Mouse (Mus musculus) forebrain, embryonic 14.5 days (tissue): ENCODE measurements around the gene Cenpo. TPM values are rescaled to one million over a fixed set of nuclear protein-coding genes. Genes with fewer than 3 reads are reported as not detected.
A peak's percentile ranks its signal among the peaks of the same experiment; 100 is the strongest.
"Not testable (repeated sequence)": the region's sequence is repeated elsewhere in the genome, so short reads cannot be mapped to it uniquely, and the experiment has no call there.

ENCODE experiments used
- ATAC-seq: fragments of 200-750 bp; cut with Nextera tagmentation; 2 replicates; pipeline ENCODE4 v1.8.0; 2017; ENCODE audit warnings: mild to moderate bottlenecking, moderate library complexity
- DNase-seq: peaks from one replicate; pipeline ENCODE4 v3.0.0-alpha.2; 2015; ENCODE audit warnings: low spot score
- H3K27ac ChIP-seq: fragments of 300-500 bp; sonication (generic); 2 replicates; pipeline ENCODE4 v1.5.1; 2014; ENCODE audit warnings: low read depth, mild to moderate bottlenecking, control low read depth, low read length, moderate library complexity
- H3K27me3 ChIP-seq: fragments of 300-500 bp; sonication (generic); replicated peaks from 2 replicates; pipeline ENCODE4 v1.6.1; 2014; ENCODE audit warnings: low read length, control low read depth, mixed read lengths; ENCODE audit not compliant: control insufficient read depth, insufficient read depth
- H3K36me3 ChIP-seq: fragments of 300-500 bp; sonication (generic); 2 replicates; pipeline ENCODE4 v1.6.1; 2014; ENCODE audit warnings: low read length, control low read depth; ENCODE audit not compliant: control insufficient read depth, insufficient read depth
- H3K4me1 ChIP-seq: fragments of 300-500 bp; sonication (generic); 2 replicates; pipeline ENCODE4 v1.6.1; 2014; ENCODE audit warnings: antibody characterized with exemption, low read length, control low read depth; ENCODE audit not compliant: control insufficient read depth, insufficient read depth
- H3K4me2 ChIP-seq: fragments of 300-500 bp; sonication (generic); 2 replicates; pipeline ENCODE4 v1.6.1; 2014; ENCODE audit warnings: mild to moderate bottlenecking, control low read depth, low read length
- H3K4me3 ChIP-seq: fragments of 300-500 bp; sonication (generic); 2 replicates; pipeline ENCODE4 v1.5.1; 2014; ENCODE audit warnings: low read depth, low read length, control low read depth
- H3K9ac ChIP-seq: fragments of 300-500 bp; sonication (generic); 2 replicates; pipeline ENCODE4 v1.6.1; 2014; ENCODE audit warnings: mild to moderate bottlenecking, low read length, control low read depth, moderate library complexity
- H3K9me3 ChIP-seq: fragments of 300-500 bp; sonication (generic); replicated peaks from 2 replicates; pipeline ENCODE4 v1.6.1; 2016; ENCODE audit warnings: low read length, control low read depth, mixed read lengths; ENCODE audit not compliant: control insufficient read depth
- WGBS: fragments of 180-500 bp; shearing (Covaris S2); extraction: QIAGEN DNeasy Blood & Tissue Kit; methylation state at CpG from one replicate; pipeline ENCODE4 v1.1.7; 2014; 5-methylcytosine and 5-hydroxymethylcytosine counted together
- polyA plus RNA-seq: library from polyadenylated mRNA; unstranded; fragments of >200 nt; fragmentation: Nextera tagmentation; extraction: Ambion mirVana; gene quantifications from 2 replicates; pipeline ENCODE4 v1.2.1, GENCODE M21; 2014

Gene Cenpo
- polyA plus RNA-seq, 1 experiment from 2014 or later = 8.9 TPM

GRCm38 (mm10) chr12:4243805-4244204, 9.7 kb upstream of the Cenpo start:
- Histone ChIP-seq H3K4me3 (no peak overlapping the region), H3K9ac (no peak overlapping the region), H3K9me3 (no peaks in the 10 kb centered on the region), H3K27ac (no peak overlapping the region), H3K4me1 (no peaks in the 10 kb centered on the region), H3K4me2 (no peak overlapping the region), H3K36me3 (peaks cover 6% of the 10 kb centered on the region; the same call in 1 of the 2 replicates), H3K27me3 (no peaks in the 10 kb centered on the region)
- 88% methylated on average over 2 of the region's 2 CpGs for WGBS
- ATAC-seq = no peak
- DNase-seq = no peak

- not testable (repeated sequence) for H3K4me3 ChIP-seq, ATAC-seq, H3K4me2 ChIP-seq, DNase-seq, H3K9ac ChIP-seq, H3K27ac ChIP-seq, H3K36me3 ChIP-seq, H3K4me1 ChIP-seq, H3K9me3 ChIP-seq, H3K27me3 ChIP-seq
- 83% methylated on average over 8 of the region's 8 CpGs for WGBS
Measured at GRCm38 (mm10) chr12:4240281-4240680, 6.2 kb upstream of the Cenpo start.

GRCm38 (mm10) chr12:4237481-4237880, 3.4 kb upstream of the Cenpo start:
- DNase-seq (no peak), ATAC-seq (no peak)
- no peak overlapping the region for H3K4me3 ChIP-seq
- peaks cover 9% of the 10 kb centered on the region for H3K4me1 ChIP-seq
- no peak overlapping the region for H3K27ac ChIP-seq
- H3K4me2 ChIP-seq = no peak overlapping the region
- WGBS = 93% methylated on average over 15 of the region's 15 CpGs
- H3K9me3 ChIP-seq = no peaks in the 10 kb centered on the region
- H3K9ac ChIP-seq = no peak overlapping the region
- 0 out of 2 replicates have a peak, but pooled peaks cover 4% of the 10 kb centered on the region for H3K36me3 ChIP-seq
- no peaks in the 10 kb centered on the region for H3K27me3 ChIP-seq

- Histone ChIP-seq H3K4me2 (peak overlapping the region; percentile 71), H3K9ac (peak overlapping the region; percentile 66), H3K9me3 (no peaks in the 10 kb centered on the region), H3K4me1 (peaks cover 10% of the 10 kb centered on the region), H3K36me3 (peaks cover 18% of the 10 kb centered on the region), H3K27ac (no peak overlapping the region), H3K4me3 (peak overlapping the region; percentile 63), H3K27me3 (no peaks in the 10 kb centered on the region)
- 49% methylated on average over 4 of the region's 4 CpGs for WGBS
- DNase-seq = no peak
- ATAC-seq = no peak
Measured at GRCm38 (mm10) chr12:4232777-4233176, 1.3 kb downstream of the Cenpo start.

- no peak overlapping the region for H3K27ac ChIP-seq
- no peak overlapping the region for H3K9ac ChIP-seq
- H3K27me3 ChIP-seq = no peaks in the 10 kb centered on the region
- no peak for DNase-seq
- no peak for ATAC-seq
- H3K4me3 ChIP-seq = no peak overlapping the region
- no peaks in the 10 kb centered on the region for H3K9me3 ChIP-seq
- peaks cover 34% of the 10 kb centered on the region for H3K36me3 ChIP-seq
- peaks cover 10% of the 10 kb centered on the region for H3K4me1 ChIP-seq
- 97% methylated on average over 7 of the region's 7 CpGs for WGBS
- no peak overlapping the region for H3K4me2 ChIP-seq
Measured at GRCm38 (mm10) chr12:4230156-4230555, 3.9 kb downstream of the Cenpo start.

GRCm38 (mm10) chr12:4212908-4213307, 21.2 kb downstream of the Cenpo start:
- Histone ChIP-seq H3K27me3 (no peaks in the 10 kb centered on the region), H3K4me3 (no peak overlapping the region), H3K27ac (no peak overlapping the region), H3K9me3 (no peaks in the 10 kb centered on the region), H3K4me1 (no peaks in the 10 kb centered on the region), H3K36me3 (peaks cover 79% of the 10 kb centered on the region), H3K4me2 (no peak overlapping the region), H3K9ac (no peak overlapping the region)
- no peak for DNase-seq
- ATAC-seq = no peak
- 75% methylated on average over 8 of the region's 8 CpGs for WGBS

GRCm38 (mm10) chr12:4211174-4211573, 22.9 kb downstream of the Cenpo start:
- DNase-seq (no peak), ATAC-seq (no peak)
- no peak overlapping the region for H3K4me2 ChIP-seq
- H3K27me3 ChIP-seq = no peaks in the 10 kb centered on the region
- H3K4me1 ChIP-seq = no peaks in the 10 kb centered on the region
- H3K9me3 ChIP-seq = no peaks in the 10 kb centered on the region
- H3K36me3 ChIP-seq = peaks cover 78% of the 10 kb centered on the region
- 91% methylated on average over 9 of the region's 9 CpGs for WGBS
- no peak overlapping the region for H3K4me3 ChIP-seq
- H3K27ac ChIP-seq = no peak overlapping the region
- H3K9ac ChIP-seq = no peak overlapping the region

GRCm38 (mm10) chr12:4209196-4209595, 24.9 kb downstream of the Cenpo start:
- Histone ChIP-seq H3K4me2 (no peak overlapping the region), H3K4me1 (no peaks in the 10 kb centered on the region), H3K36me3 (peaks cover 72% of the 10 kb centered on the region), H3K9me3 (no peaks in the 10 kb centered on the region), H3K9ac (no peak overlapping the region), H3K27ac (no peak overlapping the region), H3K27me3 (no peaks in the 10 kb centered on the region), H3K4me3 (no peak overlapping the region)
- WGBS = 97% methylated on average over 9 of the region's 9 CpGs
- DNase-seq = no peak
- ATAC-seq = no peak

- no peak overlapping the region for H3K4me3 ChIP-seq
- H3K9me3 ChIP-seq = no peaks in the 10 kb centered on the region
- no peaks in the 10 kb centered on the region for H3K27me3 ChIP-seq
- H3K4me1 ChIP-seq = no peaks in the 10 kb centered on the region
- ATAC-seq (peak; percentile 32; the same call in 1 of the 2 replicates), DNase-seq (peak; percentile 67)
- no peak overlapping the region for H3K9ac ChIP-seq
- H3K36me3 ChIP-seq = peaks cover 66% of the 10 kb centered on the region
- no peak overlapping the region for H3K4me2 ChIP-seq
- no peak overlapping the region for H3K27ac ChIP-seq
- 79% methylated on average over 15 of the region's 15 CpGs for WGBS
Measured at GRCm38 (mm10) chr12:4208405-4209133, 25.5 kb downstream of the Cenpo start.
